Mouse (Mus musculus) right cerebral cortex, postnatal 10 days (tissue): ENCODE measurements at regions not wholly inside any gene's neighbourhood (a gene's known extent, or its start where the extent isn't known, plus 50 kb on each side); places are given as distances from the start of the nearest gene placed in this dataset.

Experiments used
- DNase-seq, 2 experiments: peaks; one replicate each; pipeline ENCODE4 v3.0.0; 2021; ENCODE audit warnings: low spot score in 2 of 2

- DNase-seq: no peak
These were observed 379.3 kb downstream of the Gm10295 start for GRCm38 (mm10) chr7:70972023-70972400.

DNA sequence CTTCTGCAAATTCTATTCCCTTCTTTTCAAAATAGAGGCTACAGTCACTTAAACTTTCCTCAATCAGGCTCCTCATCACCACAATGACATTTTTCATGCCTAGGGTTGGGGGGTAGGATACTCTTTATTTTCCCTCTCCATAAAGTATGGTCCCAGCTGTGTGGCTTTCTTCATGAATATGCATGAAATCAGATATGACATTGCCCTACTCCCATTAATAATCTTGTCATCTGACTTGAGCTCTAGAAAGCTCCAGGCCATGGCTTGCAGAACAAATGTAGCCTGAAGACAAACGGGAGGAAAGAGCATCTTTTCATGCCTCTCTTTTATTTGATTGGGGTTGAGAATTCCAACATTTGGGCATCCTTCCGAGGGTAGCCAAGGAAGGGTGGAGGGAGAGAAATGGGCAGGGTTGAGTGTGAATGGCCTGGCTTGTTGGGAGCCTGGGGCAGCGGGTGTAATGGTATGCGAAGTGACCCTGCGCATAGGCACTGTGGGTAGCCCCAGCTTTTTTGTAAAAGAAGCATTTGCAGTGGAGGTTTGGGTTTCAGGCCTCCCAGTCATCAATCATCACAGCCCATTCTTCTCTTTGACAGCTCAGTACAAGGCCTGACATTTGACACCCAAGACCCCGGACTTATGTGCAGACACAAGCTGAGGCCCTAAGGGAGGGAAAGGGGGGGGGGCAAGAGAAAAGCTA, 379.8 kb downstream of the Gm10295 start:
- DNase-seq: no peak

DNA sequence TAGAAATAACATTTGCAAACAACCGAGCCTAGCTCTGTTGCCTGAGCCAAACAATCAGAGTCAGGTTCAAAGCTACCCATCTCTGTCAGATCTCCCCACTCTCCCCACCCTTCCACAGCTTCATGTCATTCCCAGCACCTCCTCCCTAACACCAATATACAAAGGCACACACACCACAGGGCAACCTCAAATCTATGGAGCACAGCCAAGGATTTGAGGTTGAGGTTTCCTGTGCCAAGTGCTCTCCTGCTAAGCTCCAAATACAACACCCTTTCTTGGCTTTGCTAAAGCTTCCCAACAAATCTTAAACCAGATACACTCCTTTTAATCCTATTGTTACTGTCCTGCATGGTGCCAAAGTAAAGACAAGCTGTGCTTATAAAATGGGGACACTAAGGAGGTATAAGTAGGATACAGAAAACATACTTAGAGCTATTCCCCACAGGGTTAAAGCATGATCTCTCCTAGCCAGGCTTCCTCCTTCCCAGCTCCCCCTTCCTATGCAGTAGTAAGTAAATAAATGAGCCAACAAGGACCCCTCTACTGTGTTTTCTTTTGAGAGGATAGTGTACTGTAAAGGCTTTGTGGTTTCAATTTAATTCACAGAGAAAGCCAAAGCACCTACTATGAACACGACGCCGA, 398.8 kb downstream of the Gm10295 start:
- no peak for DNase-seq

GRCm38 (mm10) chr7:70948281-70948680, 403.0 kb downstream of the Gm10295 start:
- no peak for DNase-seq

DNA sequence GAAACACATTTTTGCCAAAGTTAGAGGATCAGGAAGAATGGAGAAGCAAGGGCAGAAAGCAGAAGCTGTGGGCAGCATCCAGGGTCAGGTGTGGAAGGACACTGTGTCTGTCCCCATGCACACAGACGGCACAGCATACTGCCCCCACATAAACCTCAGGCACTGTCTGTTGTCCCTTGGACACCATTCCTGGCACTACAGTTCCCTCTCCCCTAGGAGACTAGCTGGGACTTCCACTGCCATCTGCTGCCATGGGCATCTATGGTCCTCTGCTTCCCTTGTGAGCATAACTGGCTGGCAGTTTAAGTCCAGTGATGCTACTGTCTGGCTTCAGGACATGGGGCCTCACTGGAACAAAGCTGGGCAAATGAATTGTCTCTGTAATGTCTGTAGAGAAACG, 405.0 kb downstream of the Gm10295 start:
- DNase-seq: no peak

DNA sequence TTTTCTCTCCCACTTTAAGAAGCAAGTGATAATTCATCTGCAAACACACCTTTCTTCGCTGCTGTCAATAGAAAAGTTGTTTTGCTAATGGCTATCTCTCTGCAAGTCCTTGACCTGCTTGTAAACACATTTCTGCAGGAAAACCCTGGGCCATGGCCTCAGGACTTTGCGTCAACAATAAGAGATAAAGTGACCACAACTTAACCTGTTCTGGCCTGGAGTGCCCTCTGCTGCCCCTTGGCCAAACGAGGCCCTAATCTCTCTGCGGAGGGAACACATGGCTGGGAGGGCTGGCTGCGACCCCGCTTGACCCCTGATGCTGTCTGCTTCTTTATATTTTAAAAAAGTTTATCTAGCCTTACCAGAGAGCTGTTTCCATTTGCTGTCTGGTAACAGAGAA, 420.4 kb downstream of the Gm10295 start:
- no peak for DNase-seq

DNA sequence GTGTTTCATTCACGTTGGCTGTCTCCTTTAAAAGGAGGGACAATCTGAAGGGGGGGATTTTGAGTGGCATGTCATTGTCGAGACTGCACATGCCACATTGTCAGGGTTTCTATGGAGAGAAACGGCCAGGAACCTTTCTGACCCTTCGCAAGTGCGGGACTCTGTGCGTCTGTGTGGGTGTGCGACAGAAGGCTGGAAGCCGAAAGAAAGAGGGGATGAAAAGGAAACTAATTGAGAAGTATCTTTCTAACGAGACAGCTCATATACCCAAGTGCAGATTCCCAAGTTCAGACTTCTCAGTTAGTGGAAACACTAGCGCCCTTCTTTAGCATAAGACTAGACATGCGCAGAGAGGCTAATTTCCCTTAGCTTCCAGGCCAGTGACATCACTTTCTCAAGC, 421.4 kb downstream of the Gm10295 start:
- DNase-seq: no peak

DNA sequence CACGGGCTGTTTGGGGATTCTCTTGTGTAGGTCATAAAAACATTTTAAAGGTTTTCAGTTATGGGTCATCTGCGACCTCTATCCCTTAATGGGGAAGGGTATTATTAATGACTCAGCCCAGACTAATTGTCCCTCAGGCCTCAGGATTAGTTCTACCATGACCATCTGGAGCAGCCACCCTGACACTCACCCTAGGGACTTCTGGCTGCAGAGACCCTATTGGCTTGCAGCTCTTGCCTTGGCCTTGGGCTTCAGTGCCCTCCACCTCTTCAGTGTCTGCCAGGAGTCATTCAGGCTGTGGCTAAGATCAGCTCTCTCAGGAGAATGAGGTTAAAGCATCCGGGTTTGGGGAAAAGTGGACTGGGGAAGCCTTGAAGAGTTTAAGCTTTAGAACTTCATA, 423.3 kb downstream of the Gm10295 start:
- no peak for DNase-seq

GRCm38 (mm10) chr7:70917016-70917415, 434.3 kb downstream of the Gm10295 start:
- DNase-seq: no peak

DNA sequence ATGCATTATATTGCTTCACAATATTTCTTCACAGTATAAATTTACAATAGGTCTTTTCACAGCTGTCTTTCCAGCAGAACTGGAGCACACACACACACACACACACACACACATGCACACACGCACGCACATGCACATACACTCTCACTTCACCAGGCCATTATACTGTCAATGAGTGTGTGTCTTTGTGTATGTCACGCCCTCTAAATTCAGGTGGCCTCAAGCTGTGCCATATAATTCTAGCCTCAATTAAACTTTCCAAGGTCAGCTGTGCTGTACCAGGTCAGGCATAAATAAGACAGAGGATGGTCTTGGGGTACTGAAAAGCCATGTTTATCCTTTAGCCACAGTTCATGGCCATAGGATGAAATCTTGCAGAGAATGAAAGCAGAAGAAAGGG, 442.4 kb downstream of the Gm10295 start:
- DNase-seq: no peak

- DNase-seq: no peak
These were observed 459.6 kb downstream of the Gm10295 start for GRCm38 (mm10) chr7:70891700-70892099.

GRCm38 (mm10) chr7:70880496-70880895, 470.8 kb downstream of the Gm10295 start:
- DNase-seq: no peak

- no peak for DNase-seq
These were observed 476.9 kb downstream of the Gm10295 start for GRCm38 (mm10) chr7:70874393-70874792.

GRCm38 (mm10) chr7:70870841-70871534, 480.3 kb downstream of the Gm10295 start:
- no peak for DNase-seq

- DNase-seq: no peak
These were observed 482.2 kb downstream of the Gm10295 start for GRCm38 (mm10) chr7:70869125-70869524.

DNA sequence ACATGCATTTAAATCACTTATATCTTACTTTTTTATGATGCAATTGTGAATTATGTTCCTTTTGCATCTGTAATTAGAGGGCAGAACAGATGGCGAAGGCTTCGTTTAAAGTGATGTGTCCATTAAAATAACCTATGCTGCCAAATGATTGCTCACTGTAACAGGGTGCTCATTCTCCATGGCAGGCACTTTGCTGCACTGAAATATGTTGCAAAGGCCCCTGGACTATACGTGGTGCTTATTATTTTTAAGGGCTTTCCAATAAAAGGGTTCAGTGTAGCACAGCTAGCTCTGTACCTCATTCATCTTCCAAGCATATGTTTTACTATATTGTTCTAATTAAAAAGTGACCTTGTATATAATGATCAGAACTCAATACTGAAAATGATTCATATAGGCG, 491.3 kb downstream of the Gm10295 start:
- no peak for DNase-seq

DNA sequence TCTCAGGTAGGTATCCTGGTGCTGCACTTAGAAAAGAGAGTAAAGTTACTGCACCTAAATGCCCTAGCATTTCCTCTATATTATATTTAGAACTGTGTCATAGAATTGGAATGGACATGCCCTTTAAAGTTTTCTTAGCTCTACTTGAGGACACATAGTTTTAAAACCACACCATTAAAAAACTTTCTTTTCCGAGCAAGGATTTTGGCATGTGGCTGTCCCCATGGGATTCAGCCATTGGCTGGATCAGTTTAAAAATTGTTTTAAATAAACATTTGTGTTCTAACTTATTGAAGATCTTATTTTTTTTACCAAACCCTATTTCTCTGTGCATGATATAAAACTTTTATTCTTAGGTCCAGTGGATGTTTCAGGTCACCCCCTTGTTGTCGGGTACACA, 484.2 kb upstream of the Nr2f2 start:
- no peak for DNase-seq

DNA sequence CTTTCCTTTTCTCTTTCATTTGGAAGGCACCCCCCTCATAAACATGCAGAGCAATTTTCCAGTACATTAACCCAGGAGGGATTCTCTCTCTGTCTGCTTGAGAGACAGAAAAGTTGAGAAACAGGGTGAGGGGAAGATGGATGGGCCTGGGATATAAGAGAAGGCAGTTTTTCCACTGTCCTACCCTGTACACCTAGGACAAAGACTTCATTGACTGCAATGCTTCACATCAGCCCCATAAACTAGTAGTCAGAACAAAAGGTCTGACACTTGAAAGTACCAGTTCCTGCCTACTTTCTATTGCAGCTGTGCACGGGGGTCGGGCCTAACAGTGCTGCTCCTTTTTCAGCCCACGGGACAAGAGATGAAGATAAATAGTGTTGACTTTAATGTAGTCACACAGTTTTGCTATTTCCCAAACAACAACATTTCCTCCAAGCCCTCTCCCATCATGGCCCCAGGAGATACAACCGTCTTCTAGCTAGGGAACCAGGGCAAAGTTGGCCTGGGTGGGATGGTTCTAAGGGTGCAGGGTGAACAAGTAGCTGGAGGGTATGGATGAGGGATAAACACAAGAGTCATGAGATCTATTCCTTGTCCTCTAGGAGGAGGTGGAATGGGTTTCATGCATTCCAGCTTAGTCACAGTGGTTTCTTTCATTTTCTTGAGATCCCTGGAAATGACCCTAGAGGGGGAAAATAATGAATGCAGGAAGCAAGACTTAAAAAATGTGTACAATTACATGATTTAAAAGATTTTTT, 481.7 kb upstream of the Nr2f2 start:
- no peak for DNase-seq

DNA sequence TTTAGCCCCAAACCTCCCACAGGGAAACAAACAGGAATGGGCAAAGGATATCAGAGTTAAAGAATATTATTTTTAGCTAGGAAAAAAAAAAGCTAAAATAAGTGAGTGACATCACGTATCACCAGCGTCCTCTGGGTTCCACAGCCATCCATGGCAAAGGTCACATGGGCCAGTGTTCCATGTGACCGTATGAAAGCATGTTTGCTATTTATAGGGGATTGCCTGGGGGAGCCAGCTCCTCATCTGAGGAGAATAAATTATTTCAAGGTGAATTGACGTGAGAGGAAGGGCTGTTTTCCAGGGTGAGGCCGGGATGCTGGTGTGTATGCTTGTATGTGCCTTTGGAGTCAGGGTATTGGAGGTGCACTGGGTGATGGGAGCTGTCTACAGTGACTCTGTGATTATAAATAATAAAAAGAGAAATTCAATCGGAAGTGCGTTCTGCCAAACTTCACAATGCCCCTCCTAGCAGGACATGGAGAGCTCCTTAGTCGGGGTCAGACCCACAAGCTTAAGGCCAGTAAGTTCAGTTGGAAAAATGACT, 481.0 kb upstream of the Nr2f2 start:
- DNase-seq: no peak

GRCm38 (mm10) chr7:70846076-70846475, 479.5 kb upstream of the Nr2f2 start:
- DNase-seq: no peak

DNA sequence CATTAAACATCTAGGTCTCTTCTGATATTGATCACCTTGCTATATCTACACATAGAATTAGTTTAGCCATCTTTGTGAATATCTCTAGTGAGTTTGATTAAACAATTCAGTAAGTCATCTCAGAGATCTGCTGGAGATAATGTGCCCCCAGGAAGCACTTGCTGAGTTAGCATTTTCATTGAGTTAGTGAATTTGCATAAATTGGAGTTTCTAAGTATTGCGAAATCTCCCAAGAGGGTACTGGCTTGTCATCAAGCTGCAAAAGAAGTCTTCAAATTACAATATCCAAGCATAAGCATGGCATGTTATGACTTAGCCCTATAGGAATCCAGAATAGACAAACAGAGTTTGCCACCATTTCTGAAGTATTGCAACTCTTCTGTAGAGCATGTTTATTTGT, 473.6 kb upstream of the Nr2f2 start:
- DNase-seq: no peak

GRCm38 (mm10) chr7:70839190-70839589, 472.7 kb upstream of the Nr2f2 start:
- no peak for DNase-seq
